Mouse (Mus musculus) embryonic fibroblast, embryonic 13.5 days (primary cell): ENCODE results near the gene Atp1a1. TPM values are rescaled to one million over a fixed set of nuclear protein-coding genes. Genes with fewer than 3 reads are reported as not detected.

Experiments used
- H3K27ac ChIP-seq: 2 replicates; pipeline ENCODE4 v1.5.1; 2012; ENCODE audit warnings: low read length, control low read depth, inconsistent platforms; ENCODE audit not compliant: insufficient read depth
- H3K4me1 ChIP-seq: 2 replicates; pipeline ENCODE4 v1.6.1; 2011; ENCODE audit warnings: low read length; ENCODE audit not compliant: control insufficient read depth, insufficient read depth
- H3K4me3 ChIP-seq: 2 replicates; pipeline ENCODE4 v1.5.1; 2011; ENCODE audit warnings: mild to moderate bottlenecking, control low read depth, low read length; ENCODE audit not compliant: insufficient read depth
- CTCF ChIP-seq: IDR thresholded peaks from 2 replicates; pipeline ENCODE4 v1.5.1; 2011; ENCODE audit warnings: mild to moderate bottlenecking, control low read depth, low read length, moderate library complexity, borderline replicate concordance; ENCODE audit not compliant: insufficient read depth
- POLR2A ChIP-seq: IDR thresholded peaks from 2 replicates; pipeline ENCODE4 v1.6.1; 2011; ENCODE audit warnings: low read depth, mild to moderate bottlenecking, control low read depth, low read length, moderate library complexity
- polyA plus RNA-seq: library from polyadenylated mRNA; stranded (reverse); fragments of >200 nt; gene quantifications from 2 replicates; pipeline ENCODE4 v1.2.4, GENCODE M21; 2011; ENCODE audit warnings: low read depth; ENCODE audit not compliant: missing spikeins, insufficient read length

The Atp1a1 gene
- polyA plus RNA-seq, 1 experiment: 211 TPM

DNA sequence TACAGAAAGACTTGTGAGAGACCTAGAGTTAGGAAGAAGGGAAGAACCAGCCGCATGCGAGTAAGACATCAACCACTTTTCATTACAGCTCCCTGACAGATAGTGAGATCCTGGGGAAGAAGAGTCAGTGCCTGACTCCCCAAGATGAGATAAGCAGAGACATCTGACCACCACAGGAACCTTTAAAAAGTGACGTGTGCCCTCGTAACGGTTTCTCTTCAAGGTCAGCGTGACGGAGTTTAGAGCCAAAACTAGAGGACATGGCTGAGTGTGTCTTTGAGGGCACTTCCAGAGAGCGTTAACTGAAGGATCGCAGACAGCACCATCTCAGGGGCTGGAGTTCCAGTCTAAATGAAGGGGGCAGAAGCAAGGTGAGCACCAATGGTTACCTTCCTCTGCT lies 70.2 kb downstream of the Atp1a1 start:
- Histone ChIP-seq H3K4me3 (no peak overlapping the region), H3K4me1 (no peaks in the 10 kb centered on the region), H3K27ac (no peak overlapping the region)
- TF ChIP-seq POLR2A (no peak), CTCF (no peak)

DNA sequence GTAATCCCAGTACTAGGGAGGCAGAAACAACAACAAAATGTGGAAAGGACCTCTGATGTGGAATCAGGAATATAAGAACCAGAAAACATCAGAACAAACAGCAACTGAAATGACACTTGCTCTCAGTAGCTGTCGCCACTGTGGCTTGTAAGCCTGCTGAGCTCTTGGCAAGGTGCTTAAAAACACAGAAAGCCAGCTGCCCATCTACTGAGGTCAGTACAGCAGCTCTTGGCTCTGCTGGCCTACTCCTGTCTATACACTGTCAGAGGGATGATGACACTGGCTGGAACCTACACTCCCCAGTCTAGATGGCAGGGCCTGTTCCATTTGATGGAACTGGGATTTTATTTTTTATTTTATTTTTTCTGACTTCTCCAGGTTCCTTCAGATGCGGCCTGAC lies 71.1 kb downstream of the Atp1a1 start:
- Histone ChIP-seq H3K27ac (no peak overlapping the region), H3K4me1 (no peaks in the 10 kb centered on the region), H3K4me3 (no peak overlapping the region)
- TF ChIP-seq POLR2A (no peak), CTCF (no peak)

DNA sequence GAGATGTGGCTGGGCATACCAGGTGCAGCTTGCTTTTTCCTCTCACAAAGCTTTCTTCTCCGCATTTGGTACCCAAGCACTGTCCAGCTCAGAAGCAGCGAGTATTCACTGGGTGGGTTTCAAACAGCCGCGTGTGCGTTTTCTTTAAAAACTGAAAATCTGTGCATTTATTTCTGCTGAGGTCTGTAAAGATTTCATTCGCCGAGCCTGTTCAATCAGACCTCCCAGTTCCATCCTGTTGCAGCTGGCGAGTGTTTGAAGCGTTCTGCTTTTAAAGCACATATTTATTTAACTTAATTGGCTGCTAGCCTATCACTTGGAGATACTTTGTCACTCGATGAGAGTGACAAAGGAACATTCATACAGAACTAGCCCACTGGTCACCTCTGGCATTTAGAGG lies 73.6 kb downstream of the Atp1a1 start:
- Histone ChIP-seq H3K27ac (no peak overlapping the region), H3K4me3 (no peak overlapping the region), H3K4me1 (no peaks in the 10 kb centered on the region)
- TF ChIP-seq CTCF (no peak), POLR2A (no peak)

DNA sequence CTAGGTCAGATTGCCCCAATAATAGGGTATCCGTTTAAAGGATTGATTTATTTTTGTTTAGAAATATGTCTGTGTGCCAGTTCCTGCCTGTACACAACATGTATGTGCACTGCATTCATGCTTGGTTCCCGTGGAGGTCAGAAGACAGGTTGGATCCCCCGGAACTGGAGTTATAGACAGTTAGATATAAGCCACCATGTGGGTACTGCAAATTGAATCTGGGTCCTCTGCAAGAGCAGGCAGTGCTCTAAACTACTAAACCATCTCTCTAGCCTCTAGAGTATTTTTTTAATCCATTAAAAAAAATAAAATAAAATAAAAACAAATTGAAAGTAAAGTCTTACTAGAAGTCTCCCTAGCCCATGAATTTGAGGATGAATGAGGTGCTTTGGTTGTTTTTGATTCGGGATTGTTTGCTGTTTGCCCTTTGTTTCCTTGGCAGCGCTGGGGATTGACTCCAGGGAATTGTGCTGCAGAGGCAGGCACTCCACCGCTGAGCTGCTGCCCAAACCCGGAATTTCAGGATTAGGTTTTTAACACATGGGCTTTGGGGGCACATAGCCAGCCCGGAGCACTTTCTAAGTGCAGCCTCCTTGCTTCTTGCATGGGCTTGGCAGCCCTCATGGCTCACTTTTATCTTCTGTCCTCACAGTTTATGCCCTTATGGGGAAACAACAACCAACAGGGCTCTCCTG lies 75.4 kb downstream of the Atp1a1 start:
- Histone ChIP-seq H3K4me3 (no peak overlapping the region), H3K27ac (no peak overlapping the region), H3K4me1 (no peaks in the 10 kb centered on the region)
- TF ChIP-seq POLR2A (no peak), CTCF (no peak)

DNA sequence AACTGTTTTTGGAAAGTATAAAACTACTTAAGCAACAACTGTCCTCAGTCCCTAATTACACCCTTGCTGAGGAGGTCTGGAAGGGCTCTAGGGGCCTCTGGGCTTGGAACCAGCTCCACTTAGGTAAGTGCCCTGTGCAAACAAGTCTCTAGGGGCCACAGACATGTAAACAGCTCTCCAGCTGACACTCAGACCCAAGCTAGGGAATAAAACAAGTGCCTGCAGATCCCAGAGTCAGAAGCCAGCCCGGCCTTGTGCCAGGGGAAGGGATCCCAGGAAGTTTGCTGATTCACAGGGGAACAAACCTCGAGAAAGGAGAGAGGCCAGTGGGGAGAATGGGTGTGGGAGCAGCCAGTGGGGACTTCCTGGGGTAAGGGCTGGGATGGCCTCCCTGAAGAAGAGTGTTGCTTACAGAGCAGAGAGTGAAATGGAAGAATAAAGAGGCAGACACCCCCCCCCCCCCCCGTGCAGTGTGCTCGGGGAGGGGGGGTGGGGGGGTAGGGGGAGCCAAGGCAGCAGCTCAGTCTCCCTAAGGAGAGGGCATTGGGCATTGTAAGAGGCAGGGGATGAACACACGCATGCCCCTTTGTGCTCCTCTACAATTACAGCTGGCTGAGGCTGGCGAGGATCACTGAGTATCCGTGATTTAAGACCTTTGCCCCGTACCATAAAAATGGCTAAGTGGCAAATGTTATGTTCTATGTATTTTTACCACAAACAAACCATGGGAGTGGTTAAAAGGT lies 76.2 kb downstream of the Atp1a1 start:
- Histone ChIP-seq H3K27ac (no peak overlapping the region), H3K4me1 (no peaks in the 10 kb centered on the region), H3K4me3 (no peak overlapping the region)
- TF ChIP-seq CTCF: no peak

DNA sequence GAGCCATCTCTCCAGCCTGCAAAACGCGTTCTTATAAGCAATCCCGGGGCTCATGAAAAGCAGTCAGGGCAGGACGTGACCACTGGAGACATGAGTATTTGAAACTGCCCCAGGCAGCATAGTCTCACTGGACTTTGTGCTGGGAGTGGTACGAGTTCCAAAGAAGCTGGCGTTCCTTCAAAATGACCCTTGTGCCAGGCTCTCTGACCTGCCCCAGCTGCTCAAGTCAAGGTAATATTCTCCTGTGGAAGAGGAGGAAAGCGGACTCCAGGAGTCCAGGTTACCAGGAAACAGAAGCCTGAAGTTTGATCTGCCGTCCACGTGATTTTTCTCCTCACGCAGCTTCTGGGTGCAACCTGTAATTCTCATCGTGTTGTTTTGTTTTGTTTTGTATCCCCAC lies 77.9 kb downstream of the Atp1a1 start:
- Histone ChIP-seq H3K27ac (no peak overlapping the region), H3K4me3 (no peak overlapping the region)
- TF ChIP-seq POLR2A (no peak), CTCF (no peak)

More for the DNA sequence above, 77.9 kb downstream of the Atp1a1 start:
- H3K4me1 ChIP-seq: no peaks in the 10 kb centered on the region

Other genes with a start within 250 kb of the Atp1a1 start
- 16.5 and 24.9 TPM in 2 replicates for gene Igsf3, start 227.6 kb downstream of the Atp1a1 start, polyA plus RNA-seq
- gene Mab21l3, start 244.3 kb upstream of the Atp1a1 start, polyA plus RNA-seq: 2.1 and 2.5 TPM in 2 replicates